Mouse (Mus musculus) forebrain, embryonic 12.5 days (tissue): Measurements from ENCODE around the gene Ifi211. TPM values are rescaled to one million over a fixed set of nuclear protein-coding genes. Genes with fewer than 3 reads are reported as not detected.
"Not testable (repeated sequence)": the region's sequence is repeated elsewhere in the genome, so short reads cannot be mapped to it uniquely, and the experiment has no call there.

Experiments
- ATAC-seq: fragments of 200-750 bp; cut with Nextera tagmentation; 2 replicates; pipeline ENCODE4 v1.8.0; 2017; ENCODE audit warnings: moderate TSS enrichment; ENCODE audit not compliant: low FRiP score
- H3K27ac ChIP-seq: fragments of 300-500 bp; sonication (generic); 2 replicates; pipeline ENCODE4 v1.5.1; 2016; ENCODE audit warnings: mild to moderate bottlenecking
- H3K27me3 ChIP-seq: fragments of 300-500 bp; sonication (generic); 2 replicates; pipeline ENCODE4 v1.6.1; 2016; ENCODE audit warnings: mild to moderate bottlenecking
- H3K36me3 ChIP-seq: fragments of 300-500 bp; sonication (generic); replicated peaks from 2 replicates; pipeline ENCODE4 v1.6.1; 2016; ENCODE audit warnings: mild to moderate bottlenecking
- H3K4me1 ChIP-seq: fragments of 300-500 bp; sonication (generic); 2 replicates; pipeline ENCODE4 v1.6.1; 2016
- H3K4me2 ChIP-seq: fragments of 300-500 bp; sonication (generic); 2 replicates; pipeline ENCODE4 v1.6.1; 2016; ENCODE audit warnings: mild to moderate bottlenecking, moderate library complexity
- H3K4me3 ChIP-seq: fragments of 300-500 bp; sonication (generic); replicated peaks from 2 replicates; pipeline ENCODE4 v1.5.1; 2016; ENCODE audit warnings: mild to moderate bottlenecking
- H3K9ac ChIP-seq: fragments of 300-500 bp; sonication (generic); 2 replicates; pipeline ENCODE4 v1.6.1; 2016; ENCODE audit warnings: mild to moderate bottlenecking
- H3K9me3 ChIP-seq: fragments of 300-500 bp; sonication (generic); 2 replicates; pipeline ENCODE4 v1.6.1; 2016
- WGBS: fragments of 180-500 bp; shearing (Covaris S2); methylation state at CpG from one replicate; pipeline ENCODE4 v1.1.7; 2016; 5-methylcytosine and 5-hydroxymethylcytosine counted together
- polyA plus RNA-seq: library from polyadenylated mRNA; unstranded; fragments of >200 nt; fragmentation: Nextera tagmentation; extraction: Ambion mirVana; gene quantifications from 2 replicates; pipeline ENCODE4 v1.2.1, GENCODE M21; 2016

The Ifi211 gene
- polyA plus RNA-seq, 1 experiment from 2014 or later: 0.13 TPM

GRCm38 (mm10) chr1:173913256-173913791 is 478 bp upstream of the Ifi211 start:
- H3K27ac ChIP-seq, H3K27me3 ChIP-seq, H3K36me3 ChIP-seq, H3K4me2 ChIP-seq, H3K9ac ChIP-seq, H3K4me3 ChIP-seq, H3K9me3 ChIP-seq, ATAC-seq, H3K4me1 ChIP-seq: not testable (repeated sequence)

GRCm38 (mm10) chr1:173911808-173912464 is 910 bp downstream of the Ifi211 start:
- Histone ChIP-seq H3K36me3 (no peaks in the 10 kb centered on the region), H3K4me2 (no peak overlapping the region), H3K9ac (no peak overlapping the region), H3K27ac (no peak overlapping the region), H3K27me3 (no peaks in the 10 kb centered on the region), H3K4me1 (no peaks in the 10 kb centered on the region), H3K4me3 (no peak overlapping the region), H3K9me3 (no peaks in the 10 kb centered on the region)
- WGBS: 92% methylated on average over 2 of the region's 2 CpGs
- ATAC-seq: no peak

DNA sequence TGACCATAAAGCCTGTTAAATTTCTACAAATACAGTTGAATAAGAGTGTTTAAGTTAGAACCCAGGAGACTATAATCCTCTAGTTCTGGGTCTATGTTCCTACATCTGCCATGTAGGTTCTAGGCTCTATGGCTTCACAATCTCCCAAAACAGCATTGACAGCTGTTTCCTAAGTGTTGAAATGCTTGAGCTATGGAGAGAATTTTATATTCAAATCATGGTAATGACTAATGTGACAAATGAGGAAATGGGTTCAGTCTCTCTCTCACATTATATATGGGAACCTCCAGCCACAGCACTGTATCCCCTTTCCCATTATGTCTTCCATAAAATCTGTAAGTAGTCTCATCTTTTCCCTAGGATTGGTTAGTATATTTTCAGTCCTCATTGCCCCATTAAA is 4.5 kb downstream of the Ifi211 start:
- H3K27me3 ChIP-seq, H3K4me3 ChIP-seq, ATAC-seq, H3K36me3 ChIP-seq, H3K4me2 ChIP-seq, H3K4me1 ChIP-seq, H3K9me3 ChIP-seq, H3K27ac ChIP-seq, H3K9ac ChIP-seq: not testable (repeated sequence)

- H3K27me3 ChIP-seq, H3K9ac ChIP-seq, H3K27ac ChIP-seq, H3K9me3 ChIP-seq, H3K4me1 ChIP-seq, H3K4me2 ChIP-seq, H3K36me3 ChIP-seq, ATAC-seq, H3K4me3 ChIP-seq: not testable (repeated sequence)
- WGBS: 89% methylated on average over 4 of the region's 4 CpGs
Measured at GRCm38 (mm10) chr1:173905885-173906284, 7.0 kb downstream of the Ifi211 start.

- not testable (repeated sequence) for ATAC-seq, H3K27me3 ChIP-seq, H3K9ac ChIP-seq, H3K27ac ChIP-seq, H3K4me2 ChIP-seq, H3K4me3 ChIP-seq, H3K36me3 ChIP-seq, H3K4me1 ChIP-seq, H3K9me3 ChIP-seq
Measured at GRCm38 (mm10) chr1:173889741-173890140, 23.1 kb downstream of the Ifi211 start.

DNA sequence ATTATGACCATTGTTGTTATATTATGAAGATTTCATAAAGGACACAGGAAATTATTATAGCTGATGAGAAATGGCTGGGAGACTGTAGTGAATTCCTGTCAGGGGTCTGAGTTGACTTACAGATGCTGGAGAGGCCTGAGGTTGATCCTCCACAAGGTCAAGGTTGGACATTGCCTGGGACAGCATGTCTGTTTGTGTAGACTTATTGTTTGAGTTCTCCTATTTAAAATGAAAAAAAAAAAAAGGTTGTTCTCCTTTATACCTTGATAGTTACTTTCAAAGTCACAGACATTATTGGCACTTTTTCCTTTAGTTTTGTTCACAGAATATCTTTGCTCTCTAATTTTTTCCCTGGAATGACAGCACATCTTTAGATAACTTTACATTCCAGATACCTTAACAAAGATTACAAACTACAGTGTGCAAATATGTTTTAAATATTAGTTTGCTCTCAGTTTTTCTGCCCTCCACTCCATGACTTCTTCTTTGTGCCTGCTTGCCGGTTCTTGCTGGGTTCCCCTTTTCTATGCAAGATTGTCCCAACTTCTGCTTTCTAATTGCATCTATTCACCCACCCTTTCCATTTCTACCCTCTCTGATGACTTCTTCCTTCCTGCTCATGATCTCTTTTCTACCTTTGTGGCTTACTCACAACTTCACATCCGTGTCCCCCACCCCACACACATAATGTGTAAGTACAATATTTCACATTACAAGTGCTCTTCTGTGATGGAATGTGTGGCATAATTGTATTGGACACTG is 25.6 kb downstream of the Ifi211 start:
- H3K27ac ChIP-seq, H3K4me2 ChIP-seq, H3K27me3 ChIP-seq, ATAC-seq, H3K4me1 ChIP-seq, H3K36me3 ChIP-seq, H3K4me3 ChIP-seq, H3K9ac ChIP-seq, H3K9me3 ChIP-seq: not testable (repeated sequence)
- 90% methylated on average over 1 of the region's 2 CpGs for WGBS

DNA sequence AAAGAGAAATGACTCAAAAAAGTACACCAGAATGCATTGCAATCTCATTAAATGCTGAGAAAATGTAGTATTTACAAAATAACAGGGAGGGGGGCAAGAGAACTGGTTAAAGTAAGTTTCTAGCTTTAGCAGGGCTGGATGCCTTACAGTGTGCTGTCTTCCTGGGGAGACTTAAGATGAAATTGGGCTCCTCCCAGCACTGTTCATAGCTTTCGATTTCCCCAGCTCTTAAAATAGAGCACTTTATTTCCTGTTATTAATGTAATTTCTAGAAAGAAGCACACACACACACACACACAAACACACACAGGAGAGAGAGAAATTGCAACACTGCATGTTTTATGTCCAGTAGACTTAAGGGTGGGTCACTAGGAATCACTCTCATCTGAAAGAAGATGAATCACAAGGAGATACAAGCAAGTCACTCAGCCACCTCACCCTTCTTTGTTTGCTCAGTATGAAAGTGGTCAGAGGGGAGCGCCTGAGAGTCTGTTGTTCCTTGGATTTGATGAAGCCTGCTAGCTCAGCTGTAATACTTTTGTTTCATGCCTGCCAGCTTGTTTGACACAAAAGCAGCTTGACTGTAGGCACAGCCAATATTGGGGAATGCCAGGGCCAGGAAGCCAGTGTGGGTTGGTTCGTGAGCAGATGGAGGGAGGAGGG is 32.7 kb downstream of the Ifi211 start:
- H3K4me2 ChIP-seq, H3K9me3 ChIP-seq, ATAC-seq, H3K9ac ChIP-seq, H3K27ac ChIP-seq, H3K36me3 ChIP-seq, H3K27me3 ChIP-seq, H3K4me1 ChIP-seq, H3K4me3 ChIP-seq: not testable (repeated sequence)
- 63% methylated on average over 3 of the region's 3 CpGs for WGBS

DNA sequence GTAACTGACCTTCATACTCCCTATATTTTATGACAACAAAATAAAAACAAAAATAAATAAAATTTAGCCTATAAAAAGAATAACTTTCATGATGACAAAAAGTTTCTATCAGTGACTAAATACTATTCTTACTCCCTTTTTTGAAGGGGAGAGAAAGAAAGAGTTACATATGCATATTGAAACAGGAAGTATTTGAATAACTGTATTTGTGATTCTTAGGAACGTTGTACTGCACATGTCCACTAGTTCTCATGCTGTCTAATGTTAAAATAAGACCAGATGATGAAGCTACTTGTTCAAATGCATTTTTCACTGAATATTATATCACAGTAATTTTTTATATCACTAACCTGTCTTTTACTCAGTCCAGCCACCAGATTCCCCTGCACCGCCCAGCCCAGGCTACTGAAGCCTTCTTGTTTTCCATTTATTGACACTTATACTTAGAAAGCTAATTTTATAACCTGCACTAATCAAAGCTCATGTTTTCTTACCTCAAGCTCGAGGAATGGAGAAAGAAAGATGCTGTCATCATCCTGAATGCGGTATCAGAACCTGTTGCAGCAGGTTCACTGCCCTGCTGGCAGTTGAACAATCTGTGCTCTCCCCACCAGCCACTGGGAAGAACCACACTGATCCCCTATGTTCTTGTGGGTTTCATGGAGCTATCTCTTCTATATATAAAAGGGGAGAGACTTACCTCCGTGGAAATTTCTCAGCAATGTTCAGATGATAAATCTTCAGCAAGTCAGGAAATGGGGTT is 33.4 kb downstream of the Ifi211 start:
- not testable (repeated sequence) for H3K4me2 ChIP-seq, H3K27me3 ChIP-seq, H3K27ac ChIP-seq, H3K9ac ChIP-seq, H3K9me3 ChIP-seq, H3K4me3 ChIP-seq, H3K4me1 ChIP-seq, ATAC-seq, H3K36me3 ChIP-seq
- WGBS: 84% methylated on average over 5 of the region's 5 CpGs

DNA sequence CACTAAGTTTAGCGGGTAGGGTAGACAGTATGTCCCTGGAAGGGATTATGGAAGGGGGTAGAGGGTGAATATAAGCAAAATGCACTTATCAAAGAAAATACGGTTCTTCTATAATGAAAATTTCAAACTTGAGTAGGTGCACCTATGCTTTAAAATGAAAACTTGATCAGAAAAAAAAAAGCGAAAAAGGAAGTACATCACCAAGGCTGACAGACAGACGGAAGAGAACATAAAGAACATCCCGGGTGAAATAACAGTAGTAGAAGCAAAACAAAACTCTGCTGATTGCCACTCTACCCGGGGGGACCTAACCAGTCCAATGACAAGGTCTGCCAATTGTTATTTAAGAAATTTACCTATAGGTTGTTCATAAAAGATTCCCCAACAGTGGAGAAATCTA is 34.6 kb downstream of the Ifi211 start:
- H3K27me3 ChIP-seq, H3K4me2 ChIP-seq, ATAC-seq, H3K9ac ChIP-seq, H3K4me1 ChIP-seq, H3K36me3 ChIP-seq, H3K27ac ChIP-seq, H3K4me3 ChIP-seq, H3K9me3 ChIP-seq: not testable (repeated sequence)
- WGBS: 94% methylated on average over 6 of the region's 6 CpGs

- H3K4me3 ChIP-seq, H3K36me3 ChIP-seq, H3K27me3 ChIP-seq, ATAC-seq, H3K9ac ChIP-seq, H3K4me2 ChIP-seq, H3K27ac ChIP-seq, H3K4me1 ChIP-seq, H3K9me3 ChIP-seq: not testable (repeated sequence)
- WGBS: 82% methylated on average over 1 of the region's 1 CpGs
Measured at GRCm38 (mm10) chr1:173877125-173877524, 35.7 kb downstream of the Ifi211 start.

DNA sequence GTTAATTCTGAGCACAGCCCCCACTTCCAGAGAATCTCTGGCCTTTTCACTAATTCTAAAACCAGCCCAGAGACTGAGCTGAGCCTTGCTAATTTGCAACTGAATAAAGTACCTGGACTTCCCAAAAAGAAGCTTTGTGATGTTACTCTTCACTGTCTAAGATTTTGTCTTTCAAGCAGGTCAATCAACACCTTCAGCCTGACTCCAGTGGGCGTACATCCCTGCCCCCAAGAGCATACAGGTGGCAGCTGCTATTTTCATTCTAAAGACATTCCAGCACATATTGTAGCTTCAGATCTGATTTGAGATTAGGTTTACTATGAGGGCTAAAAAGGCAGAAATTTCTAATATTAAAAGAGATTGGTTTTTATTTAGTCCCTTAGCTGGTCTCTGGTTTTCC is 44.3 kb downstream of the Ifi211 start:
- ATAC-seq, H3K9ac ChIP-seq, H3K4me1 ChIP-seq, H3K27me3 ChIP-seq, H3K4me3 ChIP-seq, H3K27ac ChIP-seq, H3K4me2 ChIP-seq, H3K9me3 ChIP-seq, H3K36me3 ChIP-seq: not testable (repeated sequence)
- WGBS: 69% methylated on average over 1 of the region's 1 CpGs

DNA sequence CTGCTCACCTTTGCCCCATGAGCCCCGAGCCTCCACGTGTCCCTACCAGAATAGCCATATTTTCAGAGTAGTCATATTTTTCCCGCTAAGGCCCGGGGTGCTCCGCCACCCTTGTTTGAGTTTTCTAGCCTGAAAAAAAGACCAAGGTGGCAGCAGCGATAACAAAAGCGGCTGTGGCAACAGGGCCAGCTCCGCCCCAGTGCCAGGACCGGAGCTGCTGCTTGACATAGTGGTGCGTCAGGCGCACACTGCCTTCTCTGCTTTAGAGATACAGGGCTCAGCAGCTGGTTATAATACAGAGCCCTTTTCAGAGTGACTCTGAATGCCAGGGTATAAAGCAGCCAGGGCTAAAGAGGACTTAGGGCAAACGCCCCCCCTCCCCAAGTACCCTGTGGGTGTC is 46.3 kb downstream of the Ifi211 start:
- Histone ChIP-seq H3K27ac (no peak overlapping the region), H3K27me3 (no peaks in the 10 kb centered on the region), H3K4me1 (no peaks in the 10 kb centered on the region), H3K9ac (no peak overlapping the region), H3K36me3 (no peaks in the 10 kb centered on the region), H3K4me3 (no peak overlapping the region), H3K9me3 (no peaks in the 10 kb centered on the region), H3K4me2 (no peak overlapping the region)
- WGBS: 86% methylated on average over 12 of the region's 12 CpGs
- ATAC-seq: no peak
